24 mouse cellular contexts compared by ENCODE assay signal in genomic region chr13:30224114-30224513, GRCm38 (mm10).
DNase-seq lines count a peak whose midpoint lies in the region; ATAC-seq and TF ChIP-seq lines count a peak whose summit lies in the region.
"Had no signal": no experiment of that assay in that cellular context is flagged by ENCODE, and none has a peak within 500 bp of the region (broad histone marks: within the 10 kb centered on the region; RNA-seq: fewer than 3 reads in every experiment).

No protein-coding gene starts in this region.

- H3K4me2 ChIP-seq in midbrain, embryonic 13.5 days (replicated peaks): no peak overlapping the region
- H3K4me2 ChIP-seq in hindbrain, postnatal 0 days (ENCODE audit: low read depth, low read length): no peak overlapping the region
- H3K4me2 ChIP-seq: embryonic facial prominence, embryonic 13.5 days; embryonic facial prominence, embryonic 15.5 days; forebrain, embryonic 12.5 days had no signal

- H3K4me1 ChIP-seq in midbrain, embryonic 13.5 days (replicated peaks): no peaks in the 10 kb centered on the region
- no peaks in the 10 kb centered on the region for H3K4me1 ChIP-seq in hindbrain, postnatal 0 days (ENCODE audit: insufficient read depth, low read length)

- peak; percentile 4 for DNase-seq in A20 (ENCODE audit: low read depth, low spot score)
- DNase-seq in hindbrain, postnatal 0 days (ENCODE audit: low spot score): no peak
- DNase-seq in ovary, postnatal 36 days (ENCODE audit: low spot score): no peak
- DNase-seq: adrenal gland, adult 8-10 months; adrenal gland, postnatal 14 days; adrenal gland, postnatal 36 days; cerebellum, adult 11-12 months; cerebellum, adult 2 months; cerebellum, adult 9-10 months; cerebellum, postnatal 10 days; cerebellum, postnatal 25 days; embryo, embryonic 11 days had no signal

- H3K36me3 ChIP-seq in midbrain, embryonic 13.5 days: no peaks in the 10 kb centered on the region
- H3K36me3 ChIP-seq in hindbrain, postnatal 0 days (ENCODE audit: insufficient read depth, low read length): no peaks in the 10 kb centered on the region
- H3K36me3 ChIP-seq: forebrain, embryonic 10.5 days; forebrain, embryonic 12.5 days had no signal

- WGBS in midbrain, embryonic 13.5 days: 96% methylated on average over 10 of the region's 10 CpGs
- WGBS in hindbrain, postnatal 0 days: 94% methylated on average over 10 of the region's 10 CpGs

- peak; percentile 71 for ATAC-seq in common myeloid progenitor, adult 5-6 weeks (replicated peaks; ENCODE audit: low read depth, poor library complexity, severe bottlenecking)
- ATAC-seq in megakaryocyte, adult 5-6 weeks (ENCODE audit: poor library complexity, severe bottlenecking): peak; percentile 76
- ATAC-seq in midbrain, embryonic 13.5 days: no peak
- ATAC-seq in hindbrain, postnatal 0 days: no peak
- ATAC-seq: activated CD4-positive, CD25-positive, alpha-beta regulatory T cell, adult 4 months; forebrain, embryonic 14.5 days; forebrain, embryonic 16.5 days; Patski had no signal

- H3K27me3 ChIP-seq in midbrain, embryonic 13.5 days: no peaks in the 10 kb centered on the region
- H3K27me3 ChIP-seq in hindbrain, postnatal 0 days (ENCODE audit: insufficient read depth, low read length): no peaks in the 10 kb centered on the region
- H3K27me3 ChIP-seq: embryonic facial prominence, embryonic 13.5 days; embryonic facial prominence, embryonic 15.5 days; forebrain, embryonic 12.5 days; Patski had no signal

- TF ChIP-seq CTCF in hindbrain, postnatal 0 days (IDR thresholded peaks at IDR 0.05; ENCODE audit: low read depth): no peak

- H3K4me3 ChIP-seq in midbrain, embryonic 13.5 days (replicated peaks): no peak overlapping the region
- no peak overlapping the region for H3K4me3 ChIP-seq in hindbrain, postnatal 0 days (ENCODE audit: low read length)
- H3K4me3 ChIP-seq: embryonic facial prominence, embryonic 13.5 days; embryonic facial prominence, embryonic 15.5 days; erythroblast, embryonic 14.5 days; forebrain, embryonic 10.5 days; forebrain, embryonic 12.5 days had no signal

- H3K9ac ChIP-seq in midbrain, embryonic 13.5 days (replicated peaks): no peak overlapping the region
- H3K9ac ChIP-seq in hindbrain, postnatal 0 days (replicated peaks; ENCODE audit: low read length): no peak overlapping the region
- H3K9ac ChIP-seq: embryonic facial prominence, embryonic 13.5 days; embryonic facial prominence, embryonic 15.5 days; forebrain, embryonic 12.5 days had no signal

- H3K27ac ChIP-seq in midbrain, embryonic 13.5 days: no peak overlapping the region
- no peak overlapping the region for H3K27ac ChIP-seq in hindbrain, postnatal 0 days
- H3K27ac ChIP-seq: embryonic facial prominence, embryonic 13.5 days; embryonic facial prominence, embryonic 15.5 days; forebrain, embryonic 10.5 days; forebrain, embryonic 12.5 days had no signal

- no peaks in the 10 kb centered on the region for H3K9me3 ChIP-seq in midbrain, embryonic 13.5 days
- H3K9me3 ChIP-seq in hindbrain, postnatal 0 days (ENCODE audit: low read length): no peaks in the 10 kb centered on the region
- H3K9me3 ChIP-seq: embryonic facial prominence, embryonic 13.5 days; embryonic facial prominence, embryonic 15.5 days; forebrain, embryonic 10.5 days; forebrain, embryonic 12.5 days had no signal

Comparison
In these comparisons a context has a peak if more than half of its experiments do, and no peak if none do; other contexts are left out.
1. ATAC-seq: peak in common myeloid progenitor, adult 5-6 weeks (single experiment) and megakaryocyte, adult 5-6 weeks (single experiment); none in midbrain, embryonic 13.5 days (single experiment) and hindbrain, postnatal 0 days (single experiment).